Mouse (Mus musculus) forebrain, embryonic 14.5 days (tissue): Measurements from ENCODE around the gene Mbnl2. TPM values are rescaled to one million over a fixed set of nuclear protein-coding genes. Genes with fewer than 3 reads are reported as not detected.

Experiments
- ATAC-seq: fragments of 200-750 bp; cut with Nextera tagmentation; 2 replicates; pipeline ENCODE4 v1.8.0; 2017; ENCODE audit warnings: mild to moderate bottlenecking, moderate library complexity
- DNase-seq: peaks from one replicate; pipeline ENCODE4 v3.0.0-alpha.2; 2015; ENCODE audit warnings: low spot score
- H3K27ac ChIP-seq: fragments of 300-500 bp; sonication (generic); 2 replicates; pipeline ENCODE4 v1.5.1; 2014; ENCODE audit warnings: low read depth, mild to moderate bottlenecking, control low read depth, low read length, moderate library complexity
- H3K27me3 ChIP-seq: fragments of 300-500 bp; sonication (generic); replicated peaks from 2 replicates; pipeline ENCODE4 v1.6.1; 2014; ENCODE audit warnings: low read length, control low read depth, mixed read lengths; ENCODE audit not compliant: control insufficient read depth, insufficient read depth
- H3K36me3 ChIP-seq: fragments of 300-500 bp; sonication (generic); 2 replicates; pipeline ENCODE4 v1.6.1; 2014; ENCODE audit warnings: low read length, control low read depth; ENCODE audit not compliant: control insufficient read depth, insufficient read depth
- H3K4me1 ChIP-seq: fragments of 300-500 bp; sonication (generic); 2 replicates; pipeline ENCODE4 v1.6.1; 2014; ENCODE audit warnings: antibody characterized with exemption, low read length, control low read depth; ENCODE audit not compliant: control insufficient read depth, insufficient read depth
- H3K4me2 ChIP-seq: fragments of 300-500 bp; sonication (generic); 2 replicates; pipeline ENCODE4 v1.6.1; 2014; ENCODE audit warnings: mild to moderate bottlenecking, control low read depth, low read length
- H3K4me3 ChIP-seq: fragments of 300-500 bp; sonication (generic); 2 replicates; pipeline ENCODE4 v1.5.1; 2014; ENCODE audit warnings: low read depth, low read length, control low read depth
- H3K9ac ChIP-seq: fragments of 300-500 bp; sonication (generic); 2 replicates; pipeline ENCODE4 v1.6.1; 2014; ENCODE audit warnings: mild to moderate bottlenecking, low read length, control low read depth, moderate library complexity
- H3K9me3 ChIP-seq: fragments of 300-500 bp; sonication (generic); replicated peaks from 2 replicates; pipeline ENCODE4 v1.6.1; 2016; ENCODE audit warnings: low read length, control low read depth, mixed read lengths; ENCODE audit not compliant: control insufficient read depth
- WGBS: fragments of 180-500 bp; shearing (Covaris S2); extraction: QIAGEN DNeasy Blood & Tissue Kit; methylation state at CpG from one replicate; pipeline ENCODE4 v1.1.7; 2014; 5-methylcytosine and 5-hydroxymethylcytosine counted together
- polyA plus RNA-seq: library from polyadenylated mRNA; unstranded; fragments of >200 nt; fragmentation: Nextera tagmentation; extraction: Ambion mirVana; gene quantifications from 2 replicates; pipeline ENCODE4 v1.2.1, GENCODE M21; 2014

The Mbnl2 gene
- polyA plus RNA-seq, 1 experiment from 2014 or later: 21.6 TPM

DNA sequence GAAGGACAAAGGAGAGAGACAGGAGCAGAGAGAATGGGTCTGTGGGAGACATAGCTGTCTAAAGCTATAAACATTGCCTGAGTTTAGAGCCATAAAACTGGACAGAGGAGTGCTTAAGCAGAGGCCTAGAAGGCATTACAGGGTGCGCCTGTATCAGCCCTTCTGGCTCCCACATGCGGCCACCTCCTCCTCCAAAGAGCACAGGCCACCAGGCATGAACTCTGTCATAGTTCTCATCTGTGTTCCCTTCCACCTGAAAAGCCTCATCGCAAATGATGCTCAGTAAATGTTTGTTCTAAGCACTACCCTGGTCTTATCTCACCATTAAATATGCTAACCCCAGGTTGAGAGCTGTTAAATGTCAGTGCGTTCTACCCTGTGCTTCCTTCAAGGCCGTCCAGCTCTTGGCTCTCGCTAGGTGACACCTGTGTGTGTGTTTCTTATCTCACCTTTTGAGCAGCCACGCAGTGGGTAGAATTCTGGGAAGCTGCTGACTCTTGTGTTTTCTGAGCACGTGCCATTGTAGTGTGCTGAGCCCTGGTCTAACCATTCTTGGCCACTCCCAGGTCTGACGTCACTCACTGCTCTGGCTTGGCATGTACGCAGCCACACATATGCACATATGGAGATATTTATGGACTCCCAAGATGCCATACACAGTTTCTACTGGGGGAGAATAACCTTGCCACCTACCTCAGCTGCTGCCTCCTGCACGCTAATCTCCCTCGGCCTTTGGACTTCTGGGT is 37.4 kb downstream of the Mbnl2 start:
- Histone ChIP-seq H3K4me2 (no peak overlapping the region), H3K4me1 (peaks cover 5% of the 10 kb centered on the region), H3K9me3 (no peaks in the 10 kb centered on the region), H3K27ac (no peak overlapping the region), H3K4me3 (no peak overlapping the region), H3K36me3 (no peaks in the 10 kb centered on the region), H3K9ac (no peak overlapping the region), H3K27me3 (no peaks in the 10 kb centered on the region)
- 93% methylated on average over 12 of the region's 12 CpGs for WGBS
- ATAC-seq (no peak), DNase-seq (no peak)

GRCm38 (mm10) chr14:120313466-120313865 is 38.0 kb downstream of the Mbnl2 start:
- 90% methylated on average over 8 of the region's 8 CpGs for WGBS
- no peak overlapping the region for H3K27ac ChIP-seq
- H3K36me3 ChIP-seq: no peaks in the 10 kb centered on the region
- peaks cover 5% of the 10 kb centered on the region for H3K4me1 ChIP-seq
- H3K9ac ChIP-seq: no peak overlapping the region
- no peak overlapping the region for H3K4me3 ChIP-seq
- H3K9me3 ChIP-seq: no peaks in the 10 kb centered on the region
- no peaks in the 10 kb centered on the region for H3K27me3 ChIP-seq
- ATAC-seq (no peak), DNase-seq (no peak)
- H3K4me2 ChIP-seq: no peak overlapping the region

- ATAC-seq: no peak
- H3K4me1 ChIP-seq: peaks cover 5% of the 10 kb centered on the region
- H3K27me3 ChIP-seq: no peaks in the 10 kb centered on the region
- 75% methylated on average over 5 of the region's 5 CpGs for WGBS
- no peak for DNase-seq
- H3K27ac ChIP-seq: no peak overlapping the region
- H3K9me3 ChIP-seq: no peaks in the 10 kb centered on the region
- H3K9ac ChIP-seq: no peak overlapping the region
- no peak overlapping the region for H3K4me2 ChIP-seq
- no peak overlapping the region for H3K4me3 ChIP-seq
- H3K36me3 ChIP-seq: no peaks in the 10 kb centered on the region
Observed at GRCm38 (mm10) chr14:120315721-120316120, 40.3 kb downstream of the Mbnl2 start.

DNA sequence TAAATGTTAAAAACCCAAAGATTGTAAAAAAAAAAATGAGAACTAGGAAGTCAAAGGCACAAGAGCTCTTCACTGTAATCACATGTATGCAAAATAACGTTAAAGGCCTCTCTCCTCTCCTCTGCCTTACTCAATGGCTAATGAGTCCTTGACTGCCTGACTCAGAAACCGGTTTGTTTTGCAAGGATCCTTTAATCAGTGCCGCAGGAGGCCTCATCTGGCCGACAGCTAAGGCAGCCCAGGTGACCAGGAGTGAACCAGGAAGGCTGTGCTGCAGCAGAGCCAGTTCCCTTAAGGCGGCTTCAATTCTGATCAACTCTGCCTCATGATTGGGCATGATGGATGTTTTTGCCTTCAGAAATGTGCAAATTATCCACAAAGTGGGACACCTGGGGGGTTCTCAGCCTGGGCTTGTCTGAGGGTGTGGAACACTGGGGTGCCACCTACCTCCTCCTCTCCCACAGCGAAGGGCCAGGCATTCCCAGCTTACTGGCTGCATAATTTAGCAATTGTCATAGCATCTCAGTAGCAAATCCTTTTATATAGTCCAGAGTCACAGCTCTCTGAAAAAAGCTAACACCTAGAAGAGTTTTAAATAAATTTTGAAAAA is 43.0 kb downstream of the Mbnl2 start:
- ATAC-seq (peak; percentile 23; the same call in 1 of the 2 replicates), DNase-seq (no peak)
- WGBS: 30% methylated on average over 6 of the region's 6 CpGs
- H3K9ac ChIP-seq: no peak overlapping the region
- H3K9me3 ChIP-seq: no peaks in the 10 kb centered on the region
- H3K36me3 ChIP-seq: no peaks in the 10 kb centered on the region
- H3K27me3 ChIP-seq: no peaks in the 10 kb centered on the region
- H3K4me1 ChIP-seq: no peaks in the 10 kb centered on the region
- no peak overlapping the region for H3K27ac ChIP-seq
- no peak overlapping the region for H3K4me3 ChIP-seq
- H3K4me2 ChIP-seq: no peak overlapping the region

DNA sequence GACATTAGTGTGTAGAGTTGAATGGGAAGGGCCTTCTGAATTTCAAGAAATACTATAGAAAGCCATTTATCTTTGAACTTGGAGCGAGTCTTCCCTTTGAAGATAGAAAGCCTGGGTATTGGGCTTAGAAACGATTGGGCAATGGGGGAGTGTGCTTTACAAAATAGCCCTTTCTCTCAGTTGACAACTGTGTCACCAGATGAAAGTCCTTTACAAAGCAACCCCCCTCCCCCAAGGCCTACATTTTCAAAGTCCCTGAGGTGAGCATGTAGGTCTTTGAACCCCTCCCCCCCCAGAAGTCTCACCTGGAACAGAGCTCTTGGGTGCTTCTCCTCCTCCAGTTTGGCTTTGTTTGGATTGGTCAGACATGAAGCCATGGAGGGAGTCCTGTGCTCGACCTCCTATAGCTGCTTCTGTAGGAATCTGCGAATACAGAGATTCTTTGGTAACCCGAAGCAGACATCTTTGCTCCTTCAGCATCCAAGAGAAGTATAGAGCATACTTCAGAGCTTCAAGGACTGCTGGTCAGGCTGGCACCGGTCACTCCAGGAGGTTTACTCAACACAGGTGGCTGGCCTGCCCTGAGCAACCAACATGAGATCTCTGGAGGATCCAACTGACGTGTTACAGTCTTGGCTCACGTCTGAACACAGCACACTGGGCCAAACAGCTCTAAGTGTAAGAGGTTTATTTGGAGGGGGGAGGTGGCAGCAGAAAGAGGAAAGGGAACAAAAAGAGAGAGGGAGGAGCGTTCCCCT is 43.7 kb downstream of the Mbnl2 start:
- WGBS: 74% methylated on average over 9 of the region's 9 CpGs
- DNase-seq (no peak), ATAC-seq (no peak)
- Histone ChIP-seq H3K36me3 (no peaks in the 10 kb centered on the region), H3K4me1 (no peaks in the 10 kb centered on the region), H3K9ac (no peak overlapping the region), H3K4me2 (no peak overlapping the region), H3K4me3 (no peak overlapping the region), H3K27me3 (no peaks in the 10 kb centered on the region), H3K9me3 (no peaks in the 10 kb centered on the region), H3K27ac (no peak overlapping the region)

DNA sequence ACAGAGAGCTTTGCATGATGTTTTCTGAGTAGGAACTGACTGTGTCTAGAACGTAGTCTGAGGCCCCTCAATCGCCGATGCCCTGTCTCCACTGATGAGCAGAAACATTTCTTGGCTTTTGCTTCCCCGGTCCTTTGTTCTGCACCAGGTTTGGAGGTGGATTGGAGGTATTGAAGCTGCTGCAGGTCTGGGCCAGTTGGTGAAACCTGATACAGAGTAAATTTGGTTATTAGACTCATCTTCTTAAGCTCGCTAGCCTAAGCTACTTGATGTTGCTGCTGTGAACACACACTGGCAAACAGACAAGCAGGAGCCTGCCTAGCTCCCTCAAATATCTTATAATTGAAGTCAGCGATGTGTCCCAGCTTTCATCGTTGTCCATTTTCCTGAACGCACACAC is 46.6 kb downstream of the Mbnl2 start:
- ATAC-seq (no peak), DNase-seq (no peak)
- no peak overlapping the region for H3K4me3 ChIP-seq
- H3K27me3 ChIP-seq: no peaks in the 10 kb centered on the region
- no peak overlapping the region for H3K9ac ChIP-seq
- no peak overlapping the region for H3K27ac ChIP-seq
- no peaks in the 10 kb centered on the region for H3K4me1 ChIP-seq
- no peaks in the 10 kb centered on the region for H3K9me3 ChIP-seq
- no peak overlapping the region for H3K4me2 ChIP-seq
- WGBS: 97% methylated on average over 8 of the region's 8 CpGs
- no peaks in the 10 kb centered on the region for H3K36me3 ChIP-seq

DNA sequence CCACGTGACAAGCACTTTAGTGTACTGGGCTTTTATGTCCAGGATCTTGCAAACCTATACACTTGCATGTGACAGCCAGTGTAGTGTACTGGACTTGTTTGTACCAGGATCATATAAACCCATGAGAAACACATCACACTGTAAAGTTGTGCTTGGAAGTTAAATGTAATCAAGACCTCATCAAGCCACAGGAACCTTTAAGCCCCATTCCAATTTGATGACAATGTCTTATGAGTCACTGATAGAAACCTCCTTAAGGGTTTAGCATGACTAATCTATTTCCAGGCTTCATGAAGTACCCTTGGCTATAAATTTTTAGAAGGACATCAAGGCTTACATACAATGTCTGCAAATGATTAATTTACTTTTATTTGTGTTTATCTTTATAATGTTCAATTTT is 47.6 kb downstream of the Mbnl2 start:
- ATAC-seq (no peak), DNase-seq (no peak)
- no peak overlapping the region for H3K9ac ChIP-seq
- H3K4me1 ChIP-seq: no peaks in the 10 kb centered on the region
- no peaks in the 10 kb centered on the region for H3K27me3 ChIP-seq
- H3K27ac ChIP-seq: no peak overlapping the region
- H3K4me3 ChIP-seq: no peak overlapping the region
- no peak overlapping the region for H3K4me2 ChIP-seq
- no peaks in the 10 kb centered on the region for H3K9me3 ChIP-seq
- 100% methylated on average over 1 of the region's 1 CpGs for WGBS
- no peaks in the 10 kb centered on the region for H3K36me3 ChIP-seq

DNA sequence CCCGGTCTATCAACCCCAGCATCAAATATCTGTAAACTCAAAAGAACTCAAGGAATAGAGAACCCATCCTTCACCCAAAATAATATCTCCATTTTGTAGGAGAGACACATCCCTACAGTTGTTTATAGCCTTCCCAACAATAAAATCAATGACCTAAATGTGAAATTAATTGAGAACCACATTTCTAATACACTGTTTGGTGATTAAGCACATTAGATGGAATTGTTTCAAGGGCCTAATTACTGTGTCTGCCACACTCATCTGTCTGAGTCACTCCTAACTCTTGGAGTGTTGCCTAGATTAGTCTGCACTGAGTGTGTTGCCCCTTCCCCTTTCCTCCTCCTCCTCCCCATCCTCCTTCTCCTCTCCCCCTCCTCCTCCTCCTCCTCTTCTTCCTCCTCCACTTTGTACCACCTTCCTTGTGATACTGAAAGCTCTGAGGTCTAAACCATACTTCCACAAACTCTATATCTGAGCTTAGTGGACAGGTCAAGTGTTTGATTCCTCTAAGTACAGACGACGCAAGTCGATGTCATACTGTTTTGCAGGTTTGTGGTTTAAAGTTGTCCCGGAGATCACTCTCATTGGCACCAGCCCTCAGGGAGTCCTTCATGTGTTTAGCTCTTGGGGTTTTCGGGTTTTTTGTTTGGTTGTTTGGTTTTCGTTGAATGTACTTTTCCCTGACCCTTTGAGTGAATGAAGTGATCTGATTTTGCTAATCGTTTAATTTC is 48.8 kb downstream of the Mbnl2 start:
- Histone ChIP-seq H3K4me1 (no peaks in the 10 kb centered on the region), H3K27me3 (no peaks in the 10 kb centered on the region), H3K9ac (no peak overlapping the region), H3K36me3 (no peaks in the 10 kb centered on the region), H3K4me2 (no peak overlapping the region), H3K27ac (no peak overlapping the region), H3K9me3 (no peaks in the 10 kb centered on the region), H3K4me3 (no peak overlapping the region)
- DNase-seq: no peak
- ATAC-seq: no peak
- 92% methylated on average over 8 of the region's 8 CpGs for WGBS
